Mouse (Mus musculus) adrenal gland, postnatal 14 days (tissue): ENCODE results near the gene Rbfox1. TPM values are rescaled to one million over a fixed set of nuclear protein-coding genes. Genes with fewer than 3 reads are reported as not detected.

Experiments
- DNase-seq: peaks from one replicate; pipeline ENCODE4 v3.0.0; 2021; ENCODE audit warnings: mixed read lengths
- total RNA-seq: library from RNA; stranded (reverse); gene quantifications from 2 replicates; pipeline ENCODE4 v1.2.3, GENCODE M21; 2021

Rbfox1 gene
- total RNA-seq, 1 experiment from 2014 or later = 2.3 TPM

DNA sequence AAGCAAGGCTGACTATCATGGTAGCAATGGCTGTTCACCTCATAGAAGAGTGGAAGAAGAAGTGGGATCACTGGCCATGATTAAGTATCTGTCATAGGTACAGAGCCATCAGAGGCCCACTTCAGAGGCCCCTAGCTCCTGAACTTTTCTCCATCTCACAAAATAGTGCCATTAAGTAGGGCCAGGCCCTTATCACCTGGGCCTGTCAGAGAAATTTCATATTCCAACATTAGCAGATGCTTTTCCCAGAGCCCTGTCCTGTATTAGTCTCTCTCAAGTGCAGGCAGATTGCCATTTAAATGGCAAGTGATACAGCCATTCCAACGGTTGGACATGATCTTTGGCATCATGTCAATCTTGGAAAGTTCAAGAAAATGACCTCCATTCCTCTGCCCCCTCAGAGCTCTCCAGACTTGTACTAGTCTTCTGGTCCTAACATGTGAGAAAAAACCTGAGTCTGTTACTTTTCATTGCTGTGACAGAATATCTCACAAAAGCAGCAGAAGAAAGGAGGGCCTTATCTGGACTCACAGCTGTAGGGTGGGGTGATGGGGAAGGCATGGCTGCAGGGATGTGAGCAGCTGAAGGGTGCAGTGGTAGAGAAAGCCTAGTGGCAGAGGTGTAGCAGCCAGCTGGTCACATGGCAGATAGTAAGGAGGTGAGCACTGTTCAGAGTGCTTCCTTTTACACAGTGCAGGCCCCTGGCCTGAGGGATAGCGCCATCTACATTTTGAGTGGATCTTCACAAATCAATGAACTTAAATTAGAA lies 210.6 kb downstream of the Rbfox1 start:
- no peak for DNase-seq

DNA sequence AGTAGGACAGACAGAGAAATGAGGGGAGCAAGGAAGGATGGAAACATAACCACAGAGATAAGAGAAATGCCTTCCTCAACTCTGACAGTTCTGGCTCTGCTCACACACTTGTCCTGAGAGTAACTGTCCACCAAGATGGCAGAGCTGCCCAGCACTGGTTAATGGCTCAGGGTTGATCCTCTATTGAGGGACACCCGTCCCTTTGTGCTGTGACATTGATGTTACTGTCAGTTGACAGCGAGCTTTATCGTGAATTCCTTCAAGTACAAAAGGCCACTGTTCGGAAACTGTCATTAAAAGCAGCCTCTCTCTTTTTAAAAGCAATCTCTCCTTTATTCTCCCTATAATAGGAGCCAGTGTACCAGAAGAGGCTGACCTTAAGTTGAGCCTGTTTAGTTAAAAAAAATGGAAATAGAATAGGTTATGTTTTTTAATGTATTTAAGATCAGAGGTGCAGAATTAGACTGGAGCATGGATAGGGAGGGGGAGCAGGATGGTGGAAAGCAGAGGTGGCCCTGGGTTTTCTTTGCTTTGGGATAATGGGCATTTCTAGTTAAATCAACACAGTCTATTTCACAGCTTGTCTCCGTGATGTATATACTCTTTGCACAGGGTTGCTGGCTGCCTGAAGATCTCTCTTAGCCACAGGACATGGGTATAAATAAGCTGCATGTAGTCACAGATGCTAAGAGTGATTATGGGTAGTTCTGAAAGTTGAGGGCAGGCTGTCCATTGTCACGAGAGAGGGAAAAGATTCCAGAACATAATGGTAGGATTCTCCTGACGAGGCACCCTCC lies 212.3 kb downstream of the Rbfox1 start:
- no peak for DNase-seq

DNA sequence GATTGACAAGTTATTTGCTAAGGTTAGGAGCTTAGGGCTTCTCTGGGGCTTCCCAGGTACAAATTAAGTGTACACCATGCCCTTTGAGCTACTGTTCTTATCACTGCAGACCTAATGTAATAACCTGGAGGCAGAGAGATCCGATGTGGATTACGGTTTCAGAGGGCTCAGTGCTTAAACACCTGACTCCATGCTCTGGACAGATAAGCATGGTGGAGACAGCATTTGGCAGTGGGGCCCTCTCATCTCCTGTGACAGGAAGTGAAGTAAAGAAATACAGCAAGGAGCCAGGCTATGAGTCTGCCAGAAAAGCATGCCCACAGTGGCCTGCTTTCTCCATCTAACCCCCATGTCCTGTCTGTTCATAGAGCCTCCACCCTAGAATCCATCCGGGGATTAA lies 213.0 kb downstream of the Rbfox1 start:
- DNase-seq = no peak

DNA sequence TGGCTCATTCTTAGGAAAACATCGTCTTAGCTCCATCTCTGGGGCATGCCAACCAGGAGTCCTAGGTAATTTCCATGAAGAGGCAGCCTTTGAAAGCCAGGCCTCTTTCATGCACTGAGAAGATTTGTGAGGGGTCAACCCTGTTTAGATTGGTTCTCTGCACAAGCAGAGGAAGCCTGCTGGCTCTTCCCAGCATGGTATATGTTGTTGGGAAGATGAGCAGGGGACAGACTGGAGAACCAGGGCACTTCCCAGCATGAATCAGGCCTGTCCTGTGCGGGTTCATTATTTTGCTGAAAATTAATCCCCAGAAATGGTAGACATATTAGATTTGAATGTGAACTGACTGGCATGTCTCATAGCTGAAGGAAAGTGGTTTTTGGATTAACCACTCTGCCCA lies 214.4 kb downstream of the Rbfox1 start:
- DNase-seq = no peak

DNA sequence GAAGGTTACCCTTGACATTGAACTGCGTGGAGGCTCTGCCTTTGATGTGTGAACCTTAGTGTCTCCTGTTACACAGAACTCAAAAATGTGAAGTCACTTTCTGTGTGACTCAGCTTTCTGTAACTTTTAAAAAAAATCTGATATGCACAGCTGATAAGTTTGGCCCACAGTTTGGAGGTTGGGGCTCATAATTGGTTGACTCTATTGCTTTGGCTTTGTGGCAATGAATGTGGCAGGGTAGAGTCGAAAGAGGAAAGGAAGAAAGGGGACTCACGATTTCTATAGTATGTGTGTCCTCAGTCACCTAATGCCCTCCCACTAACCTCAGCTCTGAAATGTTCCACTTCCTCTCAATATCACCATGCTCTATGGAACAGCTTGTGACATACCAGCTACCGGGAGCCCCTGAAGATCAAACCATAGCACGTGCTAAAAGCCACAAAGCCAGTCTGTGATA lies 215.3 kb downstream of the Rbfox1 start:
- DNase-seq = peak; percentile 4

DNA sequence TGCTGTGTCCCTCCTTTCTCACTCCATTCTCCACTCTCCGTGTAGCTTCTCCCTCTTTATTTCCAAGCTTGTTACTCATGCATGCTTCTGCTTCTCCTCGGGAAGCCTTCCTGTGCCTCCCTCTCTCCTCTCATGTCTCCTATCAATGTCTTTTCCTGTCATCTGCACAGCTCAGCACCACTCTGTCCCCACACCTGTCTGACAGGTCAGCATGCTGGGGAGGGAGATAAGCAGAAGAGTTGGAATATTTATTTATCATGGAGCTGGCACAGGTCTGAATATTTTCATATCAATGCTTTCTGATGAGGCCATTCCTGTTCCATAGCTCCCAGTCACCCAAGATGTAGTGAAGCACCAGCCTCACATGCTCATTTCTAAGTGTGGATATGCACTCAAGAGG lies 218.6 kb downstream of the Rbfox1 start:
- no peak for DNase-seq

DNA sequence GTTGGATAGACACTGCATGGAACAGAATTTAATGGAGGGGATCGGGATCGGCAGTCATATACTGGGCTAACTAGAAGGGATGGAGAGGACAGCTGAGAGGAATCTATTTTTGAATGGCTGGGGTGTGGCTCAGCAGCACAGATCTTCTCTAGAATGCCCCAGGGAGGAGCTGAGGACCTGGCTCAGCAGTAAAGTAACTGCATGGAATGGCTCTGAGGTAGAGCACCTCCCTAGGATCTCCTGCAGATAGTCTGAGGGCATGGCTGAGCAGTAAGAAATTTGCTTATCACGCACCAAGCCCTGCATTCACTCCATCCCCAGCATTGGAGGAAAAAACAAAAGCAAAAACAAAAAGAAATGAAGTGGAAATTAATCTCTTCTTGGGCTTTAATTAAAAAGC lies 225.0 kb downstream of the Rbfox1 start:
- no peak for DNase-seq

DNA sequence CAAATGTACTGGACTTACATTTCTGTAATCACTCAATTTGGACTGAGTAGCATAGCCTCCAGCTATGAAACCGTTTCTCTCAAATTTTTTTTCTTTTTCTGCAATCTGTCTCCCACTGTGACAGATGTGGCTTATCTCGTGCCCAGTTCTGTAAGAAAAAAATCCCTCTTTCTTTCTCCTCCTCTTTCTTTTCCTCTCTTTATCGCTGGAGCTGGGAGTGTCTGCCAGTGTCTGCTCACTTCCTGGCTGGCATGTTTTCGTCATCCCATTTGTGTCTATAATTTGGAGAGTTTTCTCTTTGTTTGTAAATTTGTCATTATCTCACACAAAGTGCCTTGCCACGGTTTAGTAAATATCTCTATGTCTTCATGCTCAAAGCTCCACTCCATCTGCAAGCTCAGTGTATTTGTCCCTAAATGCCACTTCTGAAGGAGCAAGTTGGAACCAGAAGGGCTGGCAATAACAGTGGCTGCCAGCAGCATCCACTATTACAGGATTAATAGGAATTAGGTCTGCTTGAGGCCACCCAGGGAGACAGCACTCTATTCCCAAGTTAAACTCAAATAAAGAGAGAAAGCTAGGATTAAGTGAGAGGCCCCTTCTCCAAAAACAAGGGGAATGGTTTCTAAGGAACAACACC lies 228.8 kb downstream of the Rbfox1 start:
- no peak for DNase-seq

DNA sequence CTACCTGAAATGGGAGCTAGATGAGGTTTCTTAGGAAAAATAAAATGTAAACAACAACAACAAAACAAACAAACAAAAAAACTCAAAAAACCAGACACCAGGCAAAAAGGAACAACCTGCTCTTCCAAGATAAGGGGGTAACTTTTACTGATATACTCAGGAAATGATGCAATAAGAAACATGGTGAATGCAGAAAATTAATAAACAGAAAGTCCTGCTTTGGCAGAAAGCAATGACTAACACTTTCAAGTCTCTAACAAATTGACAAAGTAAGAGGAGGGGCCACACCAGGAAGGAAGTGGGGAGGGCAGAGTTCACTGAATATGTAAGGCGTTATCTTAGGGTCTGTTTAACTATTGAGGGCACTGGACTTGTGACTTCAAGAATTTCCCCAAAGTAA lies 234.3 kb downstream of the Rbfox1 start:
- DNase-seq = no peak

DNA sequence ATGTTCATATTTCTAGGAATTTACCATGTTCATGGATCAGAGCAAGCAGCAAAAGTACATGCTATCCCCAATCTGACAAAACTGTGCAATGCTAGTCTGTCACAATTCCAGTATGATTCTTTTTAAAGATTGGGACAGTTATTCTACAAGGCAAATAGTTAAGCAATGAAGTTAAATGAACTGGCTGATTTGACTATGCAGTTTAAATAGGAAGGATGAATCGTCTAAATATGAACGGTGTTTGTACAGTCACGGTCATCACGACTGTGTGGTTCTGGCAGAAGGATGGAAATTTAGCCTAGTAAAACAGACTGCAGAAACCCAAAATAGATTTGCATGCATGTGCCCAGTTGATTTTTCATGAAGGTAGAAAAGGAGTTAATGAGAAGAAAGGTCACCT lies 236.1 kb downstream of the Rbfox1 start:
- DNase-seq = no peak

DNA sequence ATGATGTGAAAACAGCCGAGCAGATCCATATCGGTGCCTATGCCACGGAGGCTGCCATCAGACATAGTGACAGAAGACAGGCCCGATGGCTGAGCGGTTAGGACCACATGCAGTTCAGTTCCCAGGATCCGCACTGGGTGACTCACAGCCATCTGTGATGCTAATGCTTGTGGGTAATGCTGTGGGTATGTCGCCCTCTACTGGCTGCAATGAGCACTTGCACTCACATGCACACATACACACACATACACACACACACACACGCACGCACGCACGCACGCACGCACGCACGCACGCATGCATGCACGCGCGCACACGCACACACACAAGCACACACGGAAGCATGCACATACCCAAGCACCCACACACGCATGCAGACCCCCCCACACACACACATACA lies 237.7 kb downstream of the Rbfox1 start:
- no peak for DNase-seq

DNA sequence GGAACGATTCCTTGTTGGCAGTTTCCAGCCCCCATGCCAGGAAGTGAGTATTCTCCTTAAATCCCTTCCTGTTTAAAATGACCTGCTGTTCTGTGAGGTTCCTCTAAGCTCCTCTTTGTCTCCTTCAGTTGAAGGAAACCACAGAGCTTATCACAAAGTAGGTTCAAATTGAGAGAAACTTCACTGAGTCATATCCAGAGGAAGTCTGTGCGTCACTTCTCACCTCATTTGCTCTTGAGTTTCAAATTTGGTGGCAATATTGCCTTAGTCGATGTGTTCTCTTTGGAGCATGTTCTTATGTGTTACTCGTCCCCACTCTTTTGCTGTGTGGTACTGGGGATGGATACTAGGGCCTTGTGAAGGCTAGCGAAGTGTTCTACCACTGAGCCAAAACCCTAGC lies 243.2 kb downstream of the Rbfox1 start:
- no peak for DNase-seq

DNA sequence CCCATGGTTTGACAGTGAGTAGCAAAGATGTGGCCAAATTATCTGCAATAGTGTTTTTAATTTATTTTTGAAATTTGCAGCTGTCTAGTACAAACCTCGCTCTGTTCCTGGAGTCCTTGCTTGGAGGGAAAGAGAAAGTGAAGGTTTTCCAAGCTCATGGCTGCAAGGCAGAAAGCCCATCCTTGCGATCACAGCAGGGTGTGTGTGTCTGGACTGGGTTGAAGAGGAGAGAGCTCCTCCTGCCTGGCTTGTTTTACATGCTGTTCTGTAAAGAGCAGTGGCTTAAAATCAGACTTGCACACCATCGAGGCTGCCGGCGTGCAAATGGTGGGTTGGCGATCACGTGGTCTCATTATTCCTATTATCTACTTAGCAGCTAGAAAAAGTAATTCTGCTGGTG lies 249.9 kb downstream of the Rbfox1 start:
- no peak for DNase-seq

DNA sequence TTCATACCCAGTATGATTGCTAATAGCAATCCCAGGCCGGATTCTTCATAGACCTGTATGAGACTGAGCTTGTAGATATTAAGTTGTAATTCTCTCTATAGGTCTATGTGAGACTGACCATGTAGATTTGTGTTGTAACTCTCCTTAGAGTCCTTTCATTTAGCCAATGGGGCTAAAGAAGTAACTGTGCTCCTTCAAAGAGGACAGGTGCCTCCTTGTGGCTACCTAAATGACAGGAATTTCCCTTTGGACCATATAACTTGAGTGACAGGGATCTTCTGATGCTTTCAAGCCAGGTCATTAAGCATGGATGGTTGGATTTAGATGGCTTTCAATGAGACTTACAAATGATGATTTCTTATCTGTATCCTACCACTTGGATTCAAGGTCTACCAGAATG lies 254.3 kb downstream of the Rbfox1 start:
- no peak for DNase-seq

DNA sequence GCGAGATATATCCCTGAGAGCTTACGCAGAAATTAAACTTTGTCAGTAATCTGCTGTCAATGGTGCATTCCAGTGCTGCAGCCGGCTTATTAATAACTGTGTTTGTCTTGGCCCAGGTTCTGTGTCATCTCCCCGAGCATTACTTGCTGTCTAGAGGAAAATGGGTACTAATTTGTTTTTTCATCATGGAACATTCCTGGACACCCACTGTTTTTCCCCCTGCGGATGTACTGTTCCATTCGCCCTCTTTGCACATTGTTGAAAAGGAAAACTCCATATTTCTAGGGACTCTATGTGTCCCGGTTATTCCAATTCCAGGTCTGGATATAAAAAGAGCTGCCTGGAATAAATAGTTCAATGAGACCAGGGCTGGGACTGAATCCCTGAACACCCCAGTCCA lies 262.8 kb downstream of the Rbfox1 start:
- no peak for DNase-seq

DNA sequence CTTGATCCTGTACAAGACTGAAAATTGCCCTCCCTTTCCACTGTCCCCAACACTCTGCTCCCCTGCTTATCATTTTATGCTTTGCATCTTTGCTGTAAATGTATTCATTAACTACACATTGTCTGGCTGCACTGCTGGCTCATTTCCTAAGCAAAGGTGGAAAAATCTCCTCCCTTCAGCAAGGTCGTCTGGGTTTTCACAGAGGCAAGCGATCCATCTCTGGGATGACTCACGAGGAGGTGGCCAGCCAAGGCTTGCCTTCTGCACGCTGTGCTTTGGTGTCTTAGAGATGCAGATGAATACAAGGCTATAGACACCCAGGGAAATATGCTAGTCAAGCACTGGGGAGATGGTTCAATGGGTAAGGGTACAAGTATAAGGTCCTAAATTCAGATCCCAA lies 264.2 kb downstream of the Rbfox1 start:
- DNase-seq = peak; percentile 27

DNA sequence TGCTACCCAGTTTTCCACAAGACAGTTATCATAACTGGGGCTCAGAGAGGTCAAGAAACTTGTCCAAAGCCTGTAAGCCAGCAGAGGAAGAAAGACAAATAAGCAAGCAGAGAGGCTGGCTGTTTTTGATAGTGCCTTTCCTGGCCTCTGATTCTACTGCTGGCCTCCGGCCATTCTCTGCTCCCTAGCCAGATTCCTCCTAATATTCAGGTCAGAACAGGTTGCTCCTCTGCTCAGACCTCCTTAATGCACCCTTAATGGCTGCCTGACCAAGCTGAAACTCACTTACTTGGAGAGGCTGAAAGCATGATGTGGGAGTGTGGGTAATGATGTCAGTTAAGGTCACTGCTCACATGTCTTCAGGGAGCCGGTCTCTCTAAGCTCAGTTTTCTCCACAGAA lies 270.4 kb downstream of the Rbfox1 start:
- DNase-seq = no peak

DNA sequence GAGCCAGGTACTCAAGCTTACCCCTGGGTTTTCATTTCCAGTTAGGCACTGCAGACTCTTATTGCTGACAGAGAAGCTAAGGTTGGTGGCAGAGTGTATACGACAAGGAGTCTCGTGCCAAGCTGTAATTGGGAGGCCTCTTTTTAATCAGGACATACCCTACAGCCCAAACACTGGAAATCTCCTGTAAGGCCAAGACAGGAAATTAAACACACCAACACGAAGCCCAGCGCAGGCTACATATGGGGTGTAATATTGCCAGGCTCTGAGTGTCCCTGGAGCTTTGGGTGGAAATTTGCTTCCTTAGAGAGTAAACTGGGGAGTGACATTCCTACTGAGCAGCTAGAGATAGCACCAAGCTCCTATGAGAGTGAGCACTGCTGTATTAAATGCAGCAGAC lies 279.3 kb downstream of the Rbfox1 start:
- DNase-seq = no peak

DNA sequence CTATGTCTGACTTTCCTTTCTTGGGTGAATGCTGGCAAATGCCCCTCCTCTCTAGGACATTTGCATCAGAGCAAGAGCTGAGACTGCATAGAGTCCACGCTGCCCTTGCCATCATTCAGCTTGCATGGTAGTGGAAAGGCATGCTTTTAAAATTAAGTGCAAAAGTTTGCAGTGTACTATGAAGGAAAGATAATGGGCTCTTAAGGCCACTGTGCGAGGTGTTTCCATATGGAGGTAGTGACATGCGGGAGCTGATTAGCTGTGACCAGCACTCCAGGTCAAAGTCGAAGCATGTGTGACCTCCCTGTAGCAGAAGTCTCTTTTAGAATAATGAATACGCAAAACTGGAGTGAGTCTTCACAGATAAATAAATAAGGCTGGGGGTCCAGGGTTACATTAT lies 284.2 kb downstream of the Rbfox1 start:
- no peak for DNase-seq

DNA sequence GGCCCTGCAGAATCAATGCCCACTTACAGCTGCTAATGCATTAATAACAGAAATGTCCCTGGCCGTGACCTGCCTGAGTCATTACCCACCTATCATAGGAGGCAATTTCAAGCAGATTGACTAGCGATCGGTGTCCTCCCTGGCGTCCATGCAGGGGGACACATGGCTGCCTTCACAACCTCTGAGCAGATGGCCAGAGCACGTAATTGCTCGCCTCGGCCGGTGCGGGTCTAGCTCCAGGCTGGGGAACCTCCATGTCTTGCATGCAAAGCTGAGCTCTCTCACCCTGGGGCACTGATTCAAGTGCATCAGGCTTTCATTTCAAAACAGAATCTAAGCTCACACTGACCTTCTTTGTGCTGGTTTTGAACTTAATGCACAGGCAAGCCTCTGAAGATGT lies 295.7 kb downstream of the Rbfox1 start:
- DNase-seq = no peak

DNA sequence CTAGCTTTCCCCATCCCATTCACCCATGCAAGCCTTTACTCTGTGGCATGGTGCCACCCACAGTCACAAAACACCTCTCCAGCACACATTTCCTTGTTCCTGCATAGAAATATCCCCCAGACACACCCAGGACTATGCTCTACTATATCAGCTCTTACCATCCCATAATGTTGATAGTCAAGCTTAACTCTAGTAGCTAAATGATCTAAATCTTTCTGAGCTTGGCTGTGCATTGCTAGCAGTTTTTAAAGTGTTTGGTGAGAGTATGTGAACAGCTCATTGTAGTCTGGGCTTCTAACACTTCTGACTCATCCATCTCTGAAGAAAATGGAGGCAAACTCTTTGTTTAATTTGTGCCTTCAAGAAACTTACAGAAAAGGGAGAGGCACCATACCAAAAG lies 297.2 kb downstream of the Rbfox1 start:
- DNase-seq = no peak

DNA sequence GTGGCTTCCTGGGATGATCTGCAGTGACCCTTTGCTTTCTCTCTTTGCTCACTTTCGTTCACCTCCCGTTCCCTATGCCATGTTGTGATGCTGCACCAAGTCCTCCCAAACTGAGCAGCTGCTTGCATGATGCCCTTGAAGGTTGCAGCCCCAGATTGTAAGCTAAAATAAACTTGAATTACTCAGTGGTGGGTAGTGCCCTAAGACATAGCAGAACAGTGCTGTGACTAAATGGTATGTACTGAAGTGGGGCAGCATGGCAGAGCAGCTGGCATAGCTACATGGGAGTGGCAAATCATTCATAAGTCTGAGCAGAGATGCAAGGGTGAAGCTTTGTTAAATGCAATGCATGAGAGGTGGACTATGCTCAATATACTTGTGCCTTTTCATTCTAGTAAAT lies 307.2 kb downstream of the Rbfox1 start:
- DNase-seq = no peak

DNA sequence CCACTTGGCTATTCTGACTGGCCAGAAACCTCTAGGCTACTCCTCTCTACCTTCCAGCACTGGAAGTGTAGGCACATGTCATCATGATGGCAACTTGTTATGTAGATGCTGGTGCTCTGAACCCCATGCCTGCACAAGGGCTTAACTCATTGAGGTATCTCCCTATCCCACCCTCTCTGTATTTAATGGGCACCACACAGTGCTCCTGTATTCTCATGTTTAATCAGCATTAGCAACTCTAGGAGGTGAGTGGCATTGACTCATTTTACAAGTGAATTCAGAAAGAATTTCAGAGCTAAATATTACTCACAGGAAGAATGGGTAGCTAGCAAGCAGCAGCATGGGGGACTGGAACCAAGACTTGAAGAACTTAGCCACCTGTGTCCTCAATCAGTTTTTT lies 321.3 kb downstream of the Rbfox1 start:
- DNase-seq = no peak
